Mouse (Mus musculus): ENCODE measurements around the gene Unc5b.

DNA sequence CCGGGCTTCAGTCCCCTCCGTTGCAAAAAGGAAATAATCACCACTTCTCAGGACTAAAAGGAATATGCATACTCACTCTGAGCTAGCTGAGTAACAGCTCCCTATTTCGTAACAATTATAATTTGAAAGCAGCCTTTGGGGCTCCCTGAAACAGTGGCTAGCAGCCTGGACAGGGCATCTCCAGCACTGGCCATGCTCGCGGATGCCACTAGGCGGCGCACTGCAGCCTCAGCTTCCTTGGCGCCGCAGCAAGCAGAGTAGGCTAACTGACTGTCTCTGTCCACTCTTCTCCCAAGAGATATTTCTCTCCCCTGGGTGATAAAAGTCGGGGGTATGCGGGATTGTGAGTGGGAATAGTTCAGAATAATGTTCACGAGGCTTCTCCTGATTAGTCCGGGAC, 3.6 kb upstream of the Unc5b start:
- TF ChIP-seq EP300 (IDR thresholded peaks at IDR 0.05; ENCODE audit: low read length) (no peak), CTCF (conservative IDR thresholded peaks at IDR 0.05 in 1 of 2, IDR thresholded peaks at IDR 0.05 in 1 of 2; ENCODE audit: low read depth in 2 of 2, low read length in 2 of 2) (peak; percentile 89 to 97), MAX (IDR thresholded peaks at IDR 0.05; ENCODE audit: low read length) (no peak), CHD2 (IDR thresholded peaks at IDR 0.05; ENCODE audit: low read length) (no peak), ZNF384 (IDR thresholded peaks at IDR 0.05; ENCODE audit: low read depth, low read length) (no peak), ZKSCAN1 (IDR thresholded peaks at IDR 0.05; ENCODE audit: borderline replicate concordance, low read depth, low read length) (no peak)
